8 mouse cellular contexts compared by ENCODE assay signal in genomic region chr17:5139553-5139952, GRCm38 (mm10).
DNase-seq lines count a peak whose midpoint lies in the region; ATAC-seq and TF ChIP-seq lines count a peak whose summit lies in the region.

No protein-coding gene starts in this region.

- 0 out of 2 replicates have a peak overlapping the region, but pooled peaks have one; percentile 9 for H3K27ac ChIP-seq in liver, embryonic 15.5 days (replicated peaks)
- H3K27ac ChIP-seq in embryonic facial prominence, embryonic 15.5 days (replicated peaks), result 0 out of 2 replicates have a peak overlapping the region, but pooled peaks have one; percentile 1
- peak overlapping the region; percentile 56; the same call in 1 of the 2 replicates for H3K27ac ChIP-seq in hindbrain, postnatal 0 days
- H3K27ac ChIP-seq in neural tube, embryonic 12.5 days, result peak overlapping the region; percentile 60

- no peaks in the 10 kb centered on the region for H3K36me3 ChIP-seq in liver, embryonic 15.5 days (replicated peaks)
- no peaks in the 10 kb centered on the region; the same call in 1 of the 2 replicates for H3K36me3 ChIP-seq in embryonic facial prominence, embryonic 15.5 days
- no peaks in the 10 kb centered on the region for H3K36me3 ChIP-seq in hindbrain, postnatal 0 days (ENCODE audit: insufficient read depth, low read length)
- H3K36me3 ChIP-seq in neural tube, embryonic 12.5 days, result no peaks in the 10 kb centered on the region

- no peak overlapping the region for H3K9ac ChIP-seq in liver, embryonic 15.5 days
- H3K9ac ChIP-seq in embryonic facial prominence, embryonic 15.5 days, result no peak overlapping the region
- no peak overlapping the region for H3K9ac ChIP-seq in hindbrain, postnatal 0 days (replicated peaks; ENCODE audit: low read length)
- H3K9ac ChIP-seq in neural tube, embryonic 12.5 days, result no peak overlapping the region

- WGBS in liver, embryonic 15.5 days (ENCODE audit: insufficient replicate concordance), result 62% methylated on average over 8 of the region's 8 CpGs
- WGBS in embryonic facial prominence, embryonic 15.5 days, result 51% methylated on average over 8 of the region's 8 CpGs
- 32% methylated on average over 8 of the region's 8 CpGs for WGBS in hindbrain, postnatal 0 days
- 36% methylated on average over 8 of the region's 8 CpGs for WGBS in neural tube, embryonic 12.5 days

- H3K4me1 ChIP-seq in liver, embryonic 15.5 days (replicated peaks), result peaks cover 32% of the 10 kb centered on the region
- H3K4me1 ChIP-seq in embryonic facial prominence, embryonic 15.5 days, result peaks cover 25% of the 10 kb centered on the region
- peaks cover 8% of the 10 kb centered on the region; the same call in 1 of the 2 replicates for H3K4me1 ChIP-seq in hindbrain, postnatal 0 days (ENCODE audit: insufficient read depth, low read length)
- H3K4me1 ChIP-seq in neural tube, embryonic 12.5 days, result peaks cover 40% of the 10 kb centered on the region

- no peak for ATAC-seq in liver, embryonic 15.5 days (ENCODE audit: insufficient read depth)
- no peak for ATAC-seq in embryonic facial prominence, embryonic 15.5 days (ENCODE audit: insufficient number of reproducible peaks, low FRiP score, low TSS enrichment, low read depth)
- no peak for ATAC-seq in hindbrain, postnatal 0 days
- 0 out of 2 replicates have a peak, but pooled peaks have one; percentile 4 for ATAC-seq in neural tube, embryonic 12.5 days (ENCODE audit: low FRiP score, low read depth)

- H3K4me2 ChIP-seq in liver, embryonic 15.5 days, result no peak overlapping the region
- no peak overlapping the region for H3K4me2 ChIP-seq in embryonic facial prominence, embryonic 15.5 days (replicated peaks)
- peak overlapping the region; percentile 11; the same call in 1 of the 2 replicates for H3K4me2 ChIP-seq in hindbrain, postnatal 0 days (ENCODE audit: low read depth, low read length)
- H3K4me2 ChIP-seq in neural tube, embryonic 12.5 days (replicated peaks), result peak overlapping the region; percentile 45

- DNase-seq in liver, result no peak
- peak; percentile 51 for DNase-seq in hindbrain, postnatal 0 days (ENCODE audit: low spot score)
- no peak for DNase-seq in layer of hippocampus, adult 11-12 months (ENCODE audit: low spot score)
- no peak for DNase-seq in gastrocnemius, postnatal 10 days
- no peak for DNase-seq in layer of hippocampus, adult 9-11 months

- no peaks in the 10 kb centered on the region for H3K9me3 ChIP-seq in liver, embryonic 15.5 days (replicated peaks)
- H3K9me3 ChIP-seq in embryonic facial prominence, embryonic 15.5 days (replicated peaks), result no peaks in the 10 kb centered on the region
- H3K9me3 ChIP-seq in hindbrain, postnatal 0 days (ENCODE audit: low read length), result no peaks in the 10 kb centered on the region
- no peaks in the 10 kb centered on the region for H3K9me3 ChIP-seq in neural tube, embryonic 12.5 days

- no peaks in the 10 kb centered on the region for H3K27me3 ChIP-seq in liver, embryonic 15.5 days
- H3K27me3 ChIP-seq in embryonic facial prominence, embryonic 15.5 days, result no peaks in the 10 kb centered on the region
- no peaks in the 10 kb centered on the region for H3K27me3 ChIP-seq in hindbrain, postnatal 0 days (ENCODE audit: insufficient read depth, low read length)
- no peaks in the 10 kb centered on the region for H3K27me3 ChIP-seq in neural tube, embryonic 12.5 days (replicated peaks)

- H3K4me3 ChIP-seq in liver, embryonic 15.5 days (replicated peaks), result no peak overlapping the region
- no peak overlapping the region for H3K4me3 ChIP-seq in embryonic facial prominence, embryonic 15.5 days (replicated peaks)
- no peak overlapping the region for H3K4me3 ChIP-seq in hindbrain, postnatal 0 days (ENCODE audit: low read length)
- no peak overlapping the region for H3K4me3 ChIP-seq in neural tube, embryonic 12.5 days

- no peak for TF ChIP-seq CTCF in hindbrain, postnatal 0 days (IDR thresholded peaks at IDR 0.05; ENCODE audit: low read depth)

Comparison
In these comparisons a context has a peak if more than half of its experiments do, and no peak if none do; other contexts are left out.
1. H3K27ac ChIP-seq: peak in every context shown above with its lines; median percentile 60 in neural tube, embryonic 12.5 days; 56 in hindbrain, postnatal 0 days; 9 in liver, embryonic 15.5 days; 1 in embryonic facial prominence, embryonic 15.5 days.
2. H3K4me2 ChIP-seq: peak in hindbrain, postnatal 0 days (single experiment) and neural tube, embryonic 12.5 days (single experiment); none in liver, embryonic 15.5 days (single experiment) and embryonic facial prominence, embryonic 15.5 days (single experiment).